Mouse (Mus musculus): Measurements from ENCODE around the gene Plppr3.

Gene Plppr3

GRCm38 (mm10) chr10:79865801-79866295 is 8.6 kb downstream of the Plppr3 start:
- DNase-seq = peak; percentile 63 to 66

GRCm38 (mm10) chr10:79865189-79865601 is 9.2 kb downstream of the Plppr3 start:
- no peak for DNase-seq

- DNase-seq = no peak
Measured at GRCm38 (mm10) chr10:79864351-79865188, 9.9 kb downstream of the Plppr3 start.

GRCm38 (mm10) chr10:79862925-79863324 is 11.5 kb downstream of the Plppr3 start:
- DNase-seq = peak in 1 of 2 experiments; percentile 30

- peak in 1 of 2 experiments; percentile 27 for DNase-seq
Measured at GRCm38 (mm10) chr10:79862049-79862788, 12.2 kb downstream of the Plppr3 start.

GRCm38 (mm10) chr10:79861230-79862048 is 13.0 kb downstream of the Plppr3 start:
- peak; percentile 84 to 86 for DNase-seq

- no peak for DNase-seq
Measured at GRCm38 (mm10) chr10:79860079-79860911, 14.1 kb downstream of the Plppr3 start.

GRCm38 (mm10) chr10:79859116-79859515 is 15.3 kb downstream of the Plppr3 start:
- peak; percentile 39 to 42 for DNase-seq

GRCm38 (mm10) chr10:79858416-79859074 is 15.9 kb downstream of the Plppr3 start:
- peak; percentile 58 to 74 for DNase-seq

GRCm38 (mm10) chr10:79857894-79858293 is 16.5 kb downstream of the Plppr3 start:
- no peak for DNase-seq

- DNase-seq = peak; percentile 55 to 65
Measured at GRCm38 (mm10) chr10:79857452-79857811, 17.0 kb downstream of the Plppr3 start.

- DNase-seq = no peak
Measured at GRCm38 (mm10) chr10:79856704-79857451, 17.6 kb downstream of the Plppr3 start.

GRCm38 (mm10) chr10:79856280-79856679 is 18.2 kb downstream of the Plppr3 start:
- DNase-seq = no peak

- DNase-seq = peak; percentile 44 to 53
Measured at GRCm38 (mm10) chr10:79855558-79856184, 18.8 kb downstream of the Plppr3 start.

- DNase-seq = peak in 1 of 2 experiments; percentile 82
Measured at GRCm38 (mm10) chr10:79854801-79855541, 19.5 kb downstream of the Plppr3 start.

- DNase-seq = peak; percentile 99 to 100
Measured at GRCm38 (mm10) chr10:79853860-79854795, 20.3 kb downstream of the Plppr3 start, which contains the start of gene Ptbp1. Gene Ptbp1, plus strand, starts transcription at chr10:79854427.

GRCm38 (mm10) chr10:79853392-79853791 is 21.0 kb downstream of the Plppr3 start:
- DNase-seq = peak; percentile 85 to 92

- DNase-seq = no peak
Measured at GRCm38 (mm10) chr10:79852827-79853226, 21.6 kb downstream of the Plppr3 start.

All from cerebellum, postnatal 25 days (tissue).